Mouse (Mus musculus): ENCODE measurements around the gene Ccr1l1.

Ccr1l1 gene

GRCm38 (mm10) chr9:123927281-123927960 is 50.8 kb downstream of the Ccr1l1 start:
- DNase-seq = peak in 1 of 2 experiments; percentile 7

Measured in thymus, adult 18-20 months (tissue).